Mouse (Mus musculus): ENCODE measurements around the gene Trmo.

DNA sequence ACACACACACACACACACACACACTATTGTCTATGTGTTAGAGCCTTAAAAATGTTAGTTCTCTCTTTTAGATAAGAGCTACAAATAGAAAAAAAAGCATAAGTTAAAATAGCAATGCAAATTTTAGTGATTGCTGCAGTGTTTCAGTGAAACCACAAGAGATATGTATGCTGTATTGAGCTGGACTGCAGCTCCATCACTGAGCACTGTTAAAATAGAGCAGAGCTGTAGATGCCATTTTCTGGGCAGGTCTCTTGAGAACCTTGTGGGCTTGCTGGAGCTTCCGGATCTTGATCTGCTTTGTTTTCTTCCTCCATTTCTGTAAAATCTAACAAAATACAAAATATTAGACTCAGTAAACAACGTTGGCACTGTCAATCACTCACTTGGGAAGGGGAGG lies 5.2 kb upstream of the Trmo start:
- no peak for TF ChIP-seq CTCF (IDR thresholded peaks at IDR 0.05; ENCODE audit: borderline replicate concordance, extremely low read depth, insufficient read depth, insufficient read length)
- no peak for TF ChIP-seq POLR2A (IDR thresholded peaks at IDR 0.05; ENCODE audit: borderline replicate concordance, extremely low read depth, insufficient read depth, insufficient read length, poor library complexity, severe bottlenecking)

Data from brain, embryonic 14.5 days (tissue).